Mouse (Mus musculus) thymus, postnatal 0 days (tissue): ENCODE measurements around the gene Camsap3. TPM values are rescaled to one million over a fixed set of nuclear protein-coding genes. Genes with fewer than 3 reads are reported as not detected.
"Not testable (repeated sequence)": the region's sequence is repeated elsewhere in the genome, so short reads cannot be mapped to it uniquely, and the experiment has no call there.

Experiments
- DNase-seq: peaks from one replicate; pipeline ENCODE4 v3.0.0-alpha.2; 2015; ENCODE audit warnings: low spot score
- polyA plus RNA-seq: library from polyadenylated mRNA; unstranded; fragments of >200 nt; fragmentation: Nextera tagmentation; extraction: Ambion mirVana; gene quantifications from 2 replicates; pipeline ENCODE4 v1.2.1, GENCODE M21; 2015

Camsap3 gene
- polyA plus RNA-seq: 0.81 and 1.1 TPM in 2 replicates

GRCm38 (mm10) chr8:3586993-3587390 lies at the start of gene Camsap3:
TSS of gene Camsap3 (plus strand) at chr8:3587293.
- no peak for DNase-seq

GRCm38 (mm10) chr8:3537666-3538065 lies 49.4 kb upstream of the Camsap3 start:
- DNase-seq: no peak

- no peak for DNase-seq
Observed at GRCm38 (mm10) chr8:3539146-3539545, 47.9 kb upstream of the Camsap3 start.

- DNase-seq: no peak
Observed at GRCm38 (mm10) chr8:3540076-3540475, 47.0 kb upstream of the Camsap3 start.

GRCm38 (mm10) chr8:3546511-3546910 lies 40.6 kb upstream of the Camsap3 start:
- DNase-seq: no peak

- DNase-seq: no peak
Observed at GRCm38 (mm10) chr8:3552240-3552639, 34.9 kb upstream of the Camsap3 start.

GRCm38 (mm10) chr8:3556114-3556513 lies 31.0 kb upstream of the Camsap3 start:
- DNase-seq: no peak

- DNase-seq: no peak
Observed at GRCm38 (mm10) chr8:3567641-3568371, 19.3 kb upstream of the Camsap3 start, which contains the start of gene C330021F23Rik. TSS of gene C330021F23Rik (plus strand) at chr8:3567990.

- no peak for DNase-seq
Observed at GRCm38 (mm10) chr8:3568378-3568777, 18.7 kb upstream of the Camsap3 start.

- DNase-seq: no peak
Observed at GRCm38 (mm10) chr8:3569784-3570183, 17.3 kb upstream of the Camsap3 start.

GRCm38 (mm10) chr8:3574546-3574945 lies 12.5 kb upstream of the Camsap3 start:
- no peak for DNase-seq

GRCm38 (mm10) chr8:3576211-3576960 lies 10.7 kb upstream of the Camsap3 start:
- DNase-seq: no peak

- no peak for DNase-seq
Observed at GRCm38 (mm10) chr8:3579390-3580364, 7.4 kb upstream of the Camsap3 start.

- DNase-seq: not testable (repeated sequence)
Observed at GRCm38 (mm10) chr8:3581961-3582360, 5.1 kb upstream of the Camsap3 start.

- no peak for DNase-seq
Observed at GRCm38 (mm10) chr8:3586452-3586851, 641 bp upstream of the Camsap3 start.

GRCm38 (mm10) chr8:3587391-3588257 lies 531 bp downstream of the Camsap3 start:
- peak; percentile 41 for DNase-seq

GRCm38 (mm10) chr8:3588258-3588633 lies 1.2 kb downstream of the Camsap3 start:
- DNase-seq: no peak

GRCm38 (mm10) chr8:3593470-3593869 lies 6.4 kb downstream of the Camsap3 start:
- DNase-seq: no peak

GRCm38 (mm10) chr8:3594466-3594865 lies 7.4 kb downstream of the Camsap3 start:
- DNase-seq: no peak

- DNase-seq: no peak
Observed at GRCm38 (mm10) chr8:3598054-3598453, 11.0 kb downstream of the Camsap3 start.
